Mouse (Mus musculus) forebrain, embryonic 16.5 days (tissue): Measurements from ENCODE around the gene Vangl1. TPM values are rescaled to one million over a fixed set of nuclear protein-coding genes. Genes with fewer than 3 reads are reported as not detected.

Experiments used
- ATAC-seq: fragments of 200-750 bp; cut with Nextera tagmentation; 2 replicates; pipeline ENCODE4 v1.8.0; 2017; ENCODE audit warnings: mild to moderate bottlenecking, moderate library complexity
- H3K27ac ChIP-seq: fragments of 300-500 bp; sonication (generic); 2 replicates; pipeline ENCODE4 v1.5.1; 2014; ENCODE audit warnings: low read length, control low read depth
- H3K27me3 ChIP-seq: fragments of 300-500 bp; sonication (generic); replicated peaks from 2 replicates; pipeline ENCODE4 v1.6.1; 2014; ENCODE audit warnings: low read length; ENCODE audit not compliant: control insufficient read depth, insufficient read depth
- H3K36me3 ChIP-seq: fragments of 300-500 bp; sonication (generic); 2 replicates; pipeline ENCODE4 v1.6.1; 2014; ENCODE audit not compliant: control insufficient read depth, insufficient read depth
- H3K4me1 ChIP-seq: fragments of 300-500 bp; sonication (generic); replicated peaks from 2 replicates; pipeline ENCODE4 v1.6.1; 2014; ENCODE audit warnings: low read length; ENCODE audit not compliant: control insufficient read depth, insufficient read depth
- H3K4me2 ChIP-seq: fragments of 300-500 bp; sonication (generic); 2 replicates; pipeline ENCODE4 v1.6.1; 2014; ENCODE audit warnings: mild to moderate bottlenecking, low read length, control low read depth
- H3K4me3 ChIP-seq: fragments of 300-500 bp; sonication (generic); replicated peaks from 2 replicates; pipeline ENCODE4 v1.5.1; 2014; ENCODE audit warnings: mild to moderate bottlenecking, low read length, control low read depth
- H3K9ac ChIP-seq: fragments of 300-500 bp; sonication (generic); replicated peaks from 2 replicates; pipeline ENCODE4 v1.6.1; 2014; ENCODE audit warnings: low read depth, low read length, control low read depth
- H3K9me3 ChIP-seq: fragments of 300-500 bp; sonication (generic); 2 replicates; pipeline ENCODE4 v1.6.1; 2016; ENCODE audit warnings: low read length; ENCODE audit not compliant: control insufficient read depth
- WGBS: fragments of 180-500 bp; shearing (Covaris S2); extraction: QIAGEN DNeasy Blood & Tissue Kit; methylation state at CpG from one replicate; pipeline ENCODE4 v1.1.7; 2014; 5-methylcytosine and 5-hydroxymethylcytosine counted together
- polyA plus RNA-seq: library from polyadenylated mRNA; unstranded; fragments of >200 nt; fragmentation: Nextera tagmentation; extraction: Ambion mirVana; gene quantifications from 2 replicates; pipeline ENCODE4 v1.2.1, GENCODE M21; 2015

Vangl1 gene
- polyA plus RNA-seq, 1 experiment from 2014 or later: 6.3 TPM

DNA sequence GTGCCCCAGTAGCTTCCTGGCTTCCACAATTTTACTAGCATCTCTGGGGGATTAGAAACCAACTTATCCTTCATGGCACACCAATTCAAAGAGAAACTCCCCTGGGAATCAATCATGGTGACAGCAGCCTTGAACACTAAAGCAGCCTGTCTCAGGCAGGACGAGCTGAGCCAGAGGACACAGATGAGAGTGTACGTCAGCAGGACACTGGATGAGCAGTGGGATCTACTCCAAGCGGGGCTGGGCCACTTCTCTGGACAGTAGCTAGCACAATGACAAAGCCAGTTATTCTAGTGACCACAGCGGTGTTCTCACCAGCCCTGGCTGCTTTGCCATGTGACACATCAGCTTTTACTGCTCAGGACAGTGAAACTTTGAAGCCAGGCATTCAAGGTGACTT, 23.3 kb downstream of the Vangl1 start:
- ATAC-seq: no peak
- H3K4me3 ChIP-seq: no peak overlapping the region
- WGBS: 87% methylated on average over 4 of the region's 4 CpGs

GRCm38 (mm10) chr3:102180746-102181145, 23.7 kb downstream of the Vangl1 start:
- no peaks in the 10 kb centered on the region for H3K9me3 ChIP-seq
- no peaks in the 10 kb centered on the region for H3K36me3 ChIP-seq
- H3K27me3 ChIP-seq: no peaks in the 10 kb centered on the region
- WGBS: 52% methylated on average over 7 of the region's 7 CpGs
- ATAC-seq: no peak
- no peak overlapping the region for H3K4me3 ChIP-seq
- H3K4me2 ChIP-seq: no peak overlapping the region
- no peaks in the 10 kb centered on the region for H3K4me1 ChIP-seq
- no peak overlapping the region for H3K9ac ChIP-seq
- no peak overlapping the region for H3K27ac ChIP-seq

More for the DNA sequence above, 23.3 kb downstream of the Vangl1 start:
- Histone ChIP-seq H3K4me2 (no peak overlapping the region), H3K4me1 (no peaks in the 10 kb centered on the region), H3K27ac (no peak overlapping the region), H3K27me3 (no peaks in the 10 kb centered on the region), H3K36me3 (no peaks in the 10 kb centered on the region), H3K9ac (no peak overlapping the region), H3K9me3 (peaks cover 3% of the 10 kb centered on the region; the same call in 1 of the 2 replicates)

GRCm38 (mm10) chr3:102179869-102180268, 24.6 kb downstream of the Vangl1 start:
- no peaks in the 10 kb centered on the region for H3K36me3 ChIP-seq
- H3K9ac ChIP-seq: no peak overlapping the region
- no peak overlapping the region for H3K4me2 ChIP-seq
- no peak overlapping the region for H3K4me3 ChIP-seq
- no peak for ATAC-seq
- H3K27ac ChIP-seq: no peak overlapping the region
- no peaks in the 10 kb centered on the region for H3K9me3 ChIP-seq
- H3K4me1 ChIP-seq: no peaks in the 10 kb centered on the region
- WGBS: 8% methylated on average over 4 of the region's 4 CpGs
- H3K27me3 ChIP-seq: no peaks in the 10 kb centered on the region

- Histone ChIP-seq H3K9ac (no peak overlapping the region), H3K27ac (no peak overlapping the region), H3K4me2 (no peak overlapping the region), H3K27me3 (no peaks in the 10 kb centered on the region), H3K4me3 (no peak overlapping the region), H3K36me3 (no peaks in the 10 kb centered on the region), H3K4me1 (no peaks in the 10 kb centered on the region), H3K9me3 (no peaks in the 10 kb centered on the region)
- ATAC-seq: no peak
- 94% methylated on average over 12 of the region's 12 CpGs for WGBS
Observed at GRCm38 (mm10) chr3:102177837-102178615, 26.5 kb downstream of the Vangl1 start.

GRCm38 (mm10) chr3:102176116-102176515, 28.4 kb downstream of the Vangl1 start:
- no peaks in the 10 kb centered on the region for H3K4me1 ChIP-seq
- H3K36me3 ChIP-seq: no peaks in the 10 kb centered on the region
- no peak overlapping the region for H3K4me3 ChIP-seq
- WGBS: 82% methylated on average over 5 of the region's 5 CpGs
- no peaks in the 10 kb centered on the region for H3K9me3 ChIP-seq
- ATAC-seq: no peak
- no peak overlapping the region for H3K9ac ChIP-seq
- H3K27ac ChIP-seq: no peak overlapping the region
- H3K4me2 ChIP-seq: no peak overlapping the region
- H3K27me3 ChIP-seq: no peaks in the 10 kb centered on the region

- Histone ChIP-seq H3K36me3 (no peaks in the 10 kb centered on the region), H3K9ac (no peak overlapping the region), H3K27ac (no peak overlapping the region), H3K9me3 (no peaks in the 10 kb centered on the region), H3K4me1 (no peaks in the 10 kb centered on the region), H3K4me3 (no peak overlapping the region), H3K27me3 (no peaks in the 10 kb centered on the region), H3K4me2 (no peak overlapping the region)
- ATAC-seq: no peak
- 89% methylated on average over 17 of the region's 18 CpGs for WGBS
Observed at GRCm38 (mm10) chr3:102175701-102176100, 28.8 kb downstream of the Vangl1 start.

DNA sequence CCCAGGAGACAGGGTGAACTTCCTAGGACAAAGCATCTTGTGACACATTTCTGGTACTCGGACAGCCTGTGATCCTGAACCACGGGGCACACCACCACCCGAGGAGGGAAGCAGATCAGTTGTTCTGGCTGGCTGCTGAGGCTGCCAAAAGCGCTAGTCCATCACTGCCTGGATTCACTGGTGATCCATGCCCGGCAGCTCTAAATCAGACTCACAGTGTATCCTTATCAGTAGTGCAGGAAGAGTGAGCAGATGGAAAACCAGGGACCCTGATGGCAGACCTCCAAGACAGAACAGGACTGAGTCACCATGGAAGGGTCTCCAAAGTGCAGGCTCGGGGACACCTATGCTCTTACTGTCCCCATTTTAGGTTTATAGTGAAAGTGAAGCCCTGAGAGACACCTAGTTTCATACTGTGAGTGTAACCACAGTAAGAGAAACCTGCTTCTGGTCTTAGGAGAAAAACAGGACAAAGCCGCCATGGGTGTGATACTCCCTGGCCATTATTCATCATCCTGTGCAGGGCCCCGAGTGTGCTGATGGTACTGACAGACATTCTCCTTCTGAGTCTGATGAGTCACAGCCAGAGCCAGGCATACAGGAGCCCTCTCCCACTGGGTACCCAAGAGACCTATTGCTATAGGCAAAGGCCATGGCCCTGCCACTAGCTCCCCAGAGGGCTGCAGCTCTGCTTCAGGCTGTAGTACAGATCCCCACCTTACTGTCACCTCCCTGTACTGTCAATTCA, 30.2 kb downstream of the Vangl1 start:
- Histone ChIP-seq H3K9ac (no peak overlapping the region), H3K36me3 (no peaks in the 10 kb centered on the region), H3K27me3 (no peaks in the 10 kb centered on the region), H3K27ac (no peak overlapping the region), H3K9me3 (no peaks in the 10 kb centered on the region), H3K4me2 (no peak overlapping the region), H3K4me1 (peaks cover 7% of the 10 kb centered on the region), H3K4me3 (no peak overlapping the region)
- 69% methylated on average over 8 of the region's 8 CpGs for WGBS
- ATAC-seq: no peak

DNA sequence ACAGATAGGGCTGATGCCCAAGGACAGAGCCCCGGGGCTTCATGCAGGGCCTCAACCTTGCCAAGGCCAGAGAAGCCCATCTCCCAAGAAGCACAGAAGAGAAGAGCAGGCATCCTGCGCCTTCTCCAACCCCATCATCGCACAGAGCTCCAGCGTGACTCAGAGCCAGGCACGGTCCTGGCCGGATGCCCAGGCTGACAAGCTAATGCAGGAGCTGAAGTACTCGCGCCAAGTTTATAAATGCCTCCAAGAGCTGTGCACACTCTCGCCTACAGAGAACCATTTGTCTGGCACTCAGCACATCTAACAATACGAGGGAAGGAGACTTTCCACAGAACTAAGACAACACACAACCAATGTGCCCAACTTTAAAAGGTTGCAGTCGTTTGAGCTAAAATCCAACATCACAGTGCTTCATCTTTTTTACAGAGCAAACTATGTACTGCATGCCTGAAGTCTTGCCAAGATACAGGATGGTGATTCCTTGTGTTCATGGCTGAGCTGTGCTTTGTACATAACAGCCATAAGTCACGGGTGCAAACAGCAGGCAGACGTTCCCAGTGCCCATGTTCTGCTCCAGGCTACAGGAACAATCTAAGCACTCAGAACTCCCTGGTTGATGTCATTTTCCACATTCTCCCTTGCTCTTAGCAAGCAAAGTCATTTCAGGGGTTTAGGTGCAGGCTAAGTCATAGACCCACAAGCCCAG, 35.1 kb downstream of the Vangl1 start:
- 20% methylated on average over 13 of the region's 13 CpGs for whole genome bisulfite sequencing
- peak overlapping the region; percentile 23; the same call in 1 of the 2 replicates for H3K4me2 ChIP-seq
- no peaks in the 10 kb centered on the region for H3K36me3 ChIP-seq
- peak; percentile 98 for ATAC-seq
- H3K27ac ChIP-seq: peak overlapping the region; percentile 72
- H3K9me3 ChIP-seq: no peaks in the 10 kb centered on the region
- H3K27me3 ChIP-seq: no peaks in the 10 kb centered on the region
- peaks cover 24% of the 10 kb centered on the region for H3K4me1 ChIP-seq
- H3K9ac ChIP-seq: no peak overlapping the region
- no peak overlapping the region for H3K4me3 ChIP-seq
